Mouse (Mus musculus) testis, adult 2 months (tissue): Measurements from ENCODE around the gene Epn2. TPM values are rescaled to one million over a fixed set of nuclear protein-coding genes. Genes with fewer than 3 reads are reported as not detected.
A peak's percentile ranks its signal among the peaks of the same experiment; 100 is the strongest.

Source experiments
- H3K27ac ChIP-seq: fragments of 200-500 bp; 2 replicates; pipeline ENCODE4 v1.5.1; 2012; ENCODE audit warnings: low read depth, low read length; ENCODE audit not compliant: control insufficient read depth, insufficient read depth
- H3K27me3 ChIP-seq: fragments of 200-500 bp; 2 replicates; pipeline ENCODE4 v1.6.1; 2012; ENCODE audit warnings: mild to moderate bottlenecking, low read length, moderate library complexity; ENCODE audit not compliant: control insufficient read depth, insufficient read depth
- H3K36me3 ChIP-seq: fragments of 200-500 bp; 2 replicates; pipeline ENCODE4 v1.6.1; 2012; ENCODE audit warnings: mild to moderate bottlenecking, low read length; ENCODE audit not compliant: control insufficient read depth, insufficient read depth
- H3K4me1 ChIP-seq: fragments of 200-500 bp; 2 replicates; pipeline ENCODE4 v1.6.1; 2012; ENCODE audit warnings: low read length; ENCODE audit not compliant: control insufficient read depth, insufficient read depth
- H3K4me3 ChIP-seq: fragments of 200-500 bp; 2 replicates; pipeline ENCODE4 v1.5.1; 2012; ENCODE audit warnings: low read depth, mild to moderate bottlenecking, low read length, moderate library complexity, mixed read lengths; ENCODE audit not compliant: control insufficient read depth
- CTCF ChIP-seq: fragments of 200-500 bp; IDR thresholded peaks from 2 replicates; pipeline ENCODE4 v1.5.1; 2012; ENCODE audit warnings: low read depth, mild to moderate bottlenecking, inconsistent platforms, low read length, moderate library complexity; ENCODE audit not compliant: control insufficient read depth, insufficient read depth, insufficient replicate concordance
- POLR2A ChIP-seq: fragments of 200-500 bp; IDR thresholded peaks from 2 replicates; pipeline ENCODE4 v1.6.1; 2012; ENCODE audit warnings: low read depth, mild to moderate bottlenecking, inconsistent platforms, low read length, moderate library complexity; ENCODE audit not compliant: control insufficient read depth
- polyA plus RNA-seq: library from polyadenylated mRNA; depleted of rRNA; stranded (reverse); fragments of >200 nt; gene quantifications from 2 replicates; pipeline ENCODE4 v1.2.3, GENCODE M21; 2012

The Epn2 gene
- polyA plus RNA-seq, 1 experiment: 18.3 TPM

- TF ChIP-seq CTCF (no peak), POLR2A (no peak)
- Histone ChIP-seq H3K27ac (no peak overlapping the region), H3K4me3 (no peak overlapping the region), H3K4me1 (peaks cover 2% of the 10 kb centered on the region; the same call in 1 of the 2 replicates), H3K36me3 (no peaks in the 10 kb centered on the region), H3K27me3 (no peaks in the 10 kb centered on the region)
These were observed 2.1 kb downstream of the Epn2 start for GRCm38 (mm10) chr11:61577349-61577748.

GRCm38 (mm10) chr11:61573266-61573665, 6.2 kb downstream of the Epn2 start:
- Histone ChIP-seq H3K27me3 (no peaks in the 10 kb centered on the region), H3K4me3 (no peak overlapping the region), H3K4me1 (peaks cover 5% of the 10 kb centered on the region; the same call in 1 of the 2 replicates), H3K36me3 (no peaks in the 10 kb centered on the region), H3K27ac (no peak overlapping the region)
- TF ChIP-seq CTCF: no peak

- H3K27me3 ChIP-seq: no peaks in the 10 kb centered on the region
- no peak for TF ChIP-seq CTCF
- no peak for TF ChIP-seq POLR2A
- H3K4me1 ChIP-seq: peaks cover 5% of the 10 kb centered on the region; the same call in 1 of the 2 replicates
- no peaks in the 10 kb centered on the region for H3K36me3 ChIP-seq
- H3K4me3 ChIP-seq: no peak overlapping the region
- H3K27ac ChIP-seq: no peak overlapping the region
These were observed 8.3 kb downstream of the Epn2 start for GRCm38 (mm10) chr11:61571225-61571624.

GRCm38 (mm10) chr11:61569671-61570070, 9.8 kb downstream of the Epn2 start:
- peak overlapping the region; percentile 64 for H3K27ac ChIP-seq
- TF ChIP-seq CTCF: no peak
- no peak for TF ChIP-seq POLR2A
- no peak overlapping the region for H3K4me3 ChIP-seq
- no peaks in the 10 kb centered on the region for H3K27me3 ChIP-seq
- H3K36me3 ChIP-seq: no peaks in the 10 kb centered on the region; the same call in 1 of the 2 replicates
- peaks cover 5% of the 10 kb centered on the region; the same call in 1 of the 2 replicates for H3K4me1 ChIP-seq

GRCm38 (mm10) chr11:61564566-61564965, 14.9 kb downstream of the Epn2 start:
- Histone ChIP-seq H3K4me1 (peaks cover 2% of the 10 kb centered on the region; the same call in 1 of the 2 replicates), H3K4me3 (no peak overlapping the region), H3K27me3 (no peaks in the 10 kb centered on the region), H3K27ac (no peak overlapping the region), H3K36me3 (no peaks in the 10 kb centered on the region; the same call in 1 of the 2 replicates)
- no peak for TF ChIP-seq CTCF
- no peak for TF ChIP-seq POLR2A

GRCm38 (mm10) chr11:61563939-61564338, 15.5 kb downstream of the Epn2 start:
- H3K4me1 ChIP-seq: no peaks in the 10 kb centered on the region
- H3K4me3 ChIP-seq: no peak overlapping the region
- no peaks in the 10 kb centered on the region; the same call in 1 of the 2 replicates for H3K36me3 ChIP-seq
- H3K27ac ChIP-seq: no peak overlapping the region
- TF ChIP-seq POLR2A (no peak), CTCF (no peak)
- H3K27me3 ChIP-seq: no peaks in the 10 kb centered on the region

- no peak for TF ChIP-seq POLR2A
- no peak for TF ChIP-seq CTCF
- H3K27ac ChIP-seq: no peak overlapping the region
These were observed 17.1 kb downstream of the Epn2 start for GRCm38 (mm10) chr11:61562421-61562820.

More at GRCm38 (mm10) chr11:61562421-61562820, 17.1 kb downstream of the Epn2 start:
- H3K27me3 ChIP-seq: no peaks in the 10 kb centered on the region
- H3K36me3 ChIP-seq: no peaks in the 10 kb centered on the region; the same call in 1 of the 2 replicates
- H3K4me1 ChIP-seq: no peaks in the 10 kb centered on the region
- no peak overlapping the region for H3K4me3 ChIP-seq
